18 mouse cellular contexts compared by ENCODE assay signal in genomic region chr2:75482484-75482883, GRCm38 (mm10).
"Had no signal": no experiment of that assay in that cellular context is flagged by ENCODE, and none has a peak within 500 bp of the region (broad histone marks: within the 10 kb centered on the region; RNA-seq: fewer than 3 reads in every experiment).

No protein-coding gene starts in this region.

- H3K4me2 ChIP-seq: liver, embryonic 13.5 days; neural tube, embryonic 13.5 days; stomach, embryonic 15.5 days had no signal

- H3K9ac ChIP-seq: liver, embryonic 13.5 days; neural tube, embryonic 13.5 days; stomach, embryonic 15.5 days had no signal

- H3K4me1 ChIP-seq: liver, embryonic 13.5 days; stomach, embryonic 15.5 days had no signal

- ATAC-seq: intestine, embryonic 16.5 days had no signal

- DNase-seq: kidney, adult 18-20 months; kidney, adult 9 months; kidney, postnatal 14 days; kidney, postnatal 4 days; layer of hippocampus, postnatal 36 days; liver, embryonic 13.5 days; lung, adult 2 months; lung, postnatal 14 days; lung, postnatal 4 days; right cerebral cortex, postnatal 25 days; spleen, adult 18-20 months; thymus, postnatal 25 days had no signal

- H3K27ac ChIP-seq: left cerebral cortex, adult 2 months; liver, embryonic 13.5 days; midbrain, embryonic 10.5 days; neural tube, embryonic 13.5 days; stomach, embryonic 15.5 days had no signal

- H3K4me3 ChIP-seq: left cerebral cortex, adult 2 months; liver, embryonic 13.5 days; midbrain, embryonic 10.5 days; myocyte; neural tube, embryonic 13.5 days; stomach, embryonic 15.5 days had no signal

- H3K9me3 ChIP-seq: liver, embryonic 13.5 days; midbrain, embryonic 10.5 days; neural tube, embryonic 13.5 days; stomach, embryonic 15.5 days had no signal

- H3K27me3 ChIP-seq: liver, embryonic 13.5 days; neural tube, embryonic 13.5 days; stomach, embryonic 15.5 days had no signal

- H3K36me3 ChIP-seq: liver, embryonic 13.5 days; midbrain, embryonic 10.5 days; neural tube, embryonic 13.5 days; stomach, embryonic 15.5 days had no signal
